Mouse (Mus musculus) left cerebral cortex, adult 11 months (tissue): ENCODE measurements around the gene Acsm2.
"Not testable (repeated sequence)": the region's sequence is repeated elsewhere in the genome, so short reads cannot be mapped to it uniquely, and the experiment has no call there.

Source experiments
- DNase-seq: peaks from one replicate; pipeline ENCODE4 v3.0.0; 2022; ENCODE audit warnings: low spot score

The Acsm2 gene

GRCm38 (mm10) chr7:119562476-119562875, 8.3 kb downstream of the Acsm2 start:
- not testable (repeated sequence) for DNase-seq

GRCm38 (mm10) chr7:119594530-119595107, 40.5 kb downstream of the Acsm2 start:
- DNase-seq = no peak

- no peak for DNase-seq
Observed at GRCm38 (mm10) chr7:119595306-119595705, 41.2 kb downstream of the Acsm2 start.

GRCm38 (mm10) chr7:119596536-119596935, 42.4 kb downstream of the Acsm2 start:
- DNase-seq = no peak

- DNase-seq = no peak
Observed at GRCm38 (mm10) chr7:119601195-119601953, 47.2 kb downstream of the Acsm2 start.

GRCm38 (mm10) chr7:119601954-119602317, 47.8 kb downstream of the Acsm2 start:
- no peak for DNase-seq

GRCm38 (mm10) chr7:119604903-119605483, 50.9 kb downstream of the Acsm2 start:
- DNase-seq = no peak

- no peak for DNase-seq
Observed at GRCm38 (mm10) chr7:119605926-119606663, 52.0 kb downstream of the Acsm2 start.

GRCm38 (mm10) chr7:119606664-119607076, 52.5 kb downstream of the Acsm2 start, which contains the start of gene Acsm1:
Acsm1 (plus strand) TSS chr7:119607026.
- no peak for DNase-seq

GRCm38 (mm10) chr7:119607796-119608515, 53.8 kb downstream of the Acsm2 start:
- no peak for DNase-seq

GRCm38 (mm10) chr7:119616531-119616930, 62.4 kb downstream of the Acsm2 start:
- no peak for DNase-seq

GRCm38 (mm10) chr7:119617593-119617992, 63.5 kb downstream of the Acsm2 start:
- no peak for DNase-seq

- DNase-seq = no peak
Observed at GRCm38 (mm10) chr7:119618209-119618935, 64.2 kb downstream of the Acsm2 start.

GRCm38 (mm10) chr7:119620157-119620556, 66.0 kb downstream of the Acsm2 start:
- no peak for DNase-seq

GRCm38 (mm10) chr7:119638773-119639172, 84.6 kb downstream of the Acsm2 start:
- no peak for DNase-seq

- no peak for DNase-seq
Observed at GRCm38 (mm10) chr7:119642307-119642706, 88.2 kb downstream of the Acsm2 start.
